Mouse (Mus musculus) ovary, adult 18-20 months (tissue): ENCODE data around the gene Zfp398.

Experiments
- DNase-seq: peaks from one replicate; pipeline ENCODE4 v3.0.0; 2022; ENCODE audit warnings: low spot score, mixed read lengths

Zfp398 gene

DNA sequence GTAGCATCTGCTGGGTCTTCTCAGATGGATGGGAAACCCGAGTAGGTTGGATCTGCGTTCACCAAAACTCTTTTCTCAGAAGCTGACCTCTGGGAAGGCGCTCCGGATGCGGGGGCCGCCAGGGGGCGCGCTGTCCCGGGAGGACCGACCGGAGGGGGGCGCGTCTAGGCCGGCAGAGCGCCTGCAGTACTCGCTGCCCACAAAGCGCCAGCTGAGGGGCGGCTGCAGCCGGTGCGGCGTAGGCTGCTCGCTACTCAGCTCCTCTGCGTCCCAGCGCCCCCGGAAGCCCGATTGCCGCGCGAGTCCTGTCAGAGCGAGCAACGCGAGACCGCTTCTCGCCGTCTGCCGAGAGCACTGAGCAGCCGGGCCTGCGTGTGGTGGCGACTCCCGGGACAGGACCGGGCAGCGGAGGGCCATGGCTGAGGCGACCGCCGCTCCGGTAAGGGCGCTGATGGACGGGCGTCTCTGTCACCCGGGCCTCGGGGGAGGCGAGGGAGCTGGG lies at the start of gene Zfp398:
TSS of gene Zfp398 (plus strand) at position 180 of the 502 bp plus-strand sequence.
- DNase-seq: peak; percentile 90

GRCm38 (mm10) chr6:47787941-47788736 lies 47.3 kb upstream of the Zfp398 start:
- DNase-seq: peak; percentile 81

GRCm38 (mm10) chr6:47788821-47789220 lies 46.6 kb upstream of the Zfp398 start:
- no peak for DNase-seq

- no peak for DNase-seq
Measured at GRCm38 (mm10) chr6:47790745-47791144, 44.7 kb upstream of the Zfp398 start.

DNA sequence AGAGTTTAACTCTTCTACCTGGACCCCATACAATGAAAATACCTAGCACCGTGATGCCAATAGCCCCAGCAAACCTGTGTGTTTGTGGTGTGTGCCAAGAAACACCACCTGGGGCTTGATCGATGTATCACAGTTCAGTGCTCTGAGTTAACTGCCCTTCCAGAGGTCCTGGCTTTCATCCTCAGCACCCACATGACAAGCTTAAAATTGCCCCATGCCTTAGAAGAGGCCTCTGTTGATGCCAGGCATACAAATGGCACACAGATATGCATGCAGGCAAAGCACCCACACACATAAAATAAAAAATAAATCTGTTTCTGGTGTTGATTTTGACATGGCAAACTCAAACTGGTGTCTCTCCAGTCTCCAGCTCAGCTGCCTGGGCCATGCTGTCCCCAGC lies 42.9 kb upstream of the Zfp398 start:
- DNase-seq: no peak

DNA sequence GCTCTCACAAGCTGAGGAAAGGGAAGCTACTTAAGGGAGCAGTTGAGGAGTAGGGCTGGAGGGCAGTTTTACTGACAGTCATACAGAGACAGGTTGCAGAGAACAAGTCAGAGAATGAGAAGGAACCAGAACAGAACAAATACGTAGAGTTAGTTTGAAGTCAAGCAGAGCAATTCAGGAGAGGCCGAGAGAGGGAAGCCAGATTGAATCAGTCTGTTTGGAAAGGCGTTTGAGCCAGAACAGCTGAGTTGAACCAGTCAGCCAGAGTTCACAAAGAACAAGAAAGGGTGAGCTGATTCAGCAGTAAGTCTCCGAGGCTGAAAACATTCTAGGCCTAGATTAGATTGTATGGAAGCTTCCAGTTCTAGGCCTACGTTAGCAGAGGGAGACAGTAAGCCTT lies 42.2 kb upstream of the Zfp398 start:
- no peak for DNase-seq

GRCm38 (mm10) chr6:47794106-47794830 lies 41.2 kb upstream of the Zfp398 start:
- no peak for DNase-seq

GRCm38 (mm10) chr6:47799079-47799478 lies 36.4 kb upstream of the Zfp398 start:
- no peak for DNase-seq

DNA sequence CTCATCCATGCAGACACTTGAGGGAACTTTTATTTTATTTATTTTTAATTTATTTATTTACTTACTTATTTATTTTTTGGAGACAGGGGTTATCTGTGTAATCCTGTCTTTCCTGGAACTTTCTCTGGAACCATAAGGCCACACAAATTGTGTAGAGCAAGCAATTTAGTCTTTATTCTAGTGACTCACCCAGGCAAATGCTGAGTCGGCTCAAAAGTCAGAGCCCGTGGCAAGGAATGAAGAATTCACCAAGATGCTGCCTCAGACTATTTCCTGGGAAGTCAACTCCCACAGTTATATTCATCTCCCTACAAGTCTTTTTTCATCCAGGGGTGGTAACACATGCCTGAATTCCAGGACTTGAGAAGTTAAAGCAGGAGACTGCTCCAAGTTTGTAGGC lies 29.9 kb upstream of the Zfp398 start:
- DNase-seq: no peak

GRCm38 (mm10) chr6:47807419-47807818 lies 28.0 kb upstream of the Zfp398 start:
- DNase-seq: no peak

GRCm38 (mm10) chr6:47808545-47808944 lies 26.9 kb upstream of the Zfp398 start:
- DNase-seq: no peak

DNA sequence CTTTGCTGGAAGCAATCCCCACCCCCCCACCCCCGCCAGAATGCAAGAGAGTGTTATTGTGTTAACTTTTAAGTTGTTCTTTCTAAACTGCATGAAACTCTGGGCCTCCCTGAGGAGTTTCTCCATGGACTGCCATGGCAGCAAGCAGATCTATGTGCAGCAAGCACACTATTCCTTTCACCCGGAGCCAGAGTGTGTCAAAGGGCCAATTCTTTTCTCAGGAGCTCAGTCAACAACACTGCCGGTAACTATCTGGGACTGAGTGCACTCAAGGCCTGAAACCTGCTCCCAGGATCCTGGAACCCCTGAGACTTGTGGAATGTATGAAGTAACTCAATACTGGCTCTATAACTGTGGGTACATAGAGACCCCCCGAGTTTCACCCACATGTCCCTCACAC lies 26.4 kb upstream of the Zfp398 start:
- DNase-seq: no peak

- DNase-seq: no peak
Measured at GRCm38 (mm10) chr6:47810181-47810580, 25.3 kb upstream of the Zfp398 start.

GRCm38 (mm10) chr6:47811324-47811723 lies 24.1 kb upstream of the Zfp398 start:
- no peak for DNase-seq

- DNase-seq: no peak
Measured at GRCm38 (mm10) chr6:47812271-47812915, 23.1 kb upstream of the Zfp398 start.

- peak; percentile 99 for DNase-seq
Measured at GRCm38 (mm10) chr6:47813257-47813878, 22.1 kb upstream of the Zfp398 start, which contains the start of gene Pdia4. Pdia4 (minus strand) TSS chr6:47813430.

DNA sequence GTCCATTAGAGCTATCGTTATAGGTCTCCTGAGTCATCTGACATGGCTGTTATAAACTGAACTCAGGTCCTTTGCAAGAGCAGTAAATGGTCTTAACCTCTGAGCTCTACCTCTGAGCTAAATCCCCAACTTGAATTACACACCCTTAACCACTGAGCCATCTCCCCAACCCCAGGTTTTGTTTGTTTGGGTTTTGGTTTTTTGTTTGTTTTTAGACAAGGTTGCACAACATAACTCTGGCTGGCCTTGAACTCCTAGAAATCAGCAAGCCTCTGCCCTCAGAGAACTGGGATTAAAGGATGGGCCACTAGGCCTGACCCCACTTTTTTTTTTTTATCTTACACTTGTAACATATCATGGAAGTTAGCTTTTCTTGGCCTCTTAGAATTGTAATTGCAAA lies 19.3 kb upstream of the Zfp398 start:
- DNase-seq: no peak

- no peak for DNase-seq
Measured at GRCm38 (mm10) chr6:47818721-47819120, 16.7 kb upstream of the Zfp398 start.

GRCm38 (mm10) chr6:47819626-47820325 lies 15.7 kb upstream of the Zfp398 start:
- no peak for DNase-seq

DNA sequence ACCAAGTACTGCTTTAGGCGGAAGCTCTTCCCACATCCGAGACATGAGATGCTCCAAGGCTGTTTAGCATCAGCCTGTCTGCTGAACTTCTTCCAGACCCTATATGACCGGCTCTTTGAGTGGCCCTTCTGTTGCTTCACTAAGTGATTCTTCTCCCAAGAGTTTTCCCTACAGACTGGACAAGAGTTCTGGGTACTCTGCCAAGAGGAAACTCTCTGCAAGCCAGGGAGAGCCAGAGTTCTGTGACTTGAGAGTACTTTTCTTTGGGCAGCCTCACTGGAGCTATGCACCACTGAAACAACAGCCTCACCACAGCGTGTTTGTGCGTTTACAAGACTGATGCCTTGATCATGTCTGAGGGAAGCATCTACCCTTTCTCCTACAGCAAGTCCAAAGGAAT lies 14.2 kb upstream of the Zfp398 start:
- DNase-seq: no peak

DNA sequence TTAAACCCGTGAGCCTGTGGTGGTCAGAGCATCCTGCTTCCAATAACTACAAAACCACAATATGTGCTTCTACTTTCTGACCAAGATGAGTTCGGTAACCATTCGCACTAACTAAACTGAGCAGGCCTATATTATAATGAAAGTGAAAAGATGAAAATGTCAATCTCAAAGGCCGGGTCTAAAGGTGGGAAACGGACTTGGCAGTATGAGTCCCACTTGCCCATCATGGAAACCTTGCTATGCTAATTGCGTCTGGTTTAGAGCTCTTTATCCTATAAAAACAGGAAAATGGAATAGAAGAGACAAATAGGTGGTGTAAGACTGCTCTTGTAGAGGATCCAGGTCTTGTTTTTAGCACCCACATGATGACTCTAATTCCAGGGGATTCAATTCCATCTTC lies 13.7 kb upstream of the Zfp398 start:
- DNase-seq: no peak

DNA sequence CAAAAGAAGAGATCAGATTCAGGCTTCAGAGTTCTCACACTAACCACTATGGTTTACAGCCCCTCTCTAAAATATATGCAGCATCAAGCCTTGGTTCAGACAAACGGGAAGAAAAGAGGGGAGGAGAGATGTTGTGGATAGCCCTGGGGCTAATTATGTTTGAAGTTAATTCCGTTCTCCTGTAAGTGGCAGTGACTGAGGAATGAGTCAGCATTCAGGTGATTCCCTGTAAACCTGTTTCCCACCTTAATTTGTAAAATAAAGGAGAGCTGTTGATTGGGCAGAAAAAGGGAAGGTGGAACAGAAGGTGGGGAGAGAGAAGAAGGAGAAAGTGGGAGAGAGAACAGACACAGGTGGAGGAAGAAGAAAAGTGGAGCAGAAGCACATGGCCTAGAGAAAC lies 11.2 kb upstream of the Zfp398 start:
- no peak for DNase-seq
